13 mouse cellular contexts compared by ENCODE assay signal in the genomic region with DNA sequence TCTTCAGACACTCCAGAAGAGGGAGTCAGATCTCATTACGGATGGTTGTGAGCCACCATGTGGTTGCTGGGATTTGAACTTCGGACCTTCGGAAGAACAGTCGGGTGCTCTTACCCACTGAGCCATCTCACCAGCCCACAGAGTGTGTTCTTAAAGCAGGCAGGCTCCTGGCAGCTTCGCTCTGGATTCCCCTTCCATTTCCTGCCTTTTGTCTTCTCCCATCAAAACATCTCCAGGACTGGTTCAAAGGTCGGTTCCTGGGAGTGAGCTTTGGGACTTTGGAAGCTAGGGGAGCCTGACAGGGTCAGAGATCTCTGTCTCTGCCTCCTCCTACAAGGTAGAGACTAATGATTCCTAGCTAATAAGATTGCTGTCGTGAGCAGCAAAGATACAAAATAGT. TPM values are rescaled to one million over a fixed set of nuclear protein-coding genes. Genes with fewer than 3 reads are reported as not detected.
DNase-seq lines count a peak whose midpoint lies in the region; TF ChIP-seq lines count a peak whose summit lies in the region.
"Not testable (repeated sequence)": the region's sequence is repeated elsewhere in the genome, so short reads cannot be mapped to it uniquely, and the experiment has no call there.
"Had no signal": no experiment of that assay in that cellular context is flagged by ENCODE, and none has a peak within 500 bp of the region (broad histone marks: within the 10 kb centered on the region; RNA-seq: fewer than 3 reads in every experiment).

No protein-coding gene starts in this region.

- DNase-seq in ZHBTc4 (ENCODE audit: low read depth, low spot score), result peak; percentile 42
- DNase-seq in kidney, adult 2 months, result peak; percentile 91
- peak; percentile 89 for DNase-seq in kidney, adult 9 months
- peak; percentile 56 to 81 for DNase-seq in kidney, postnatal 25 days

- TF ChIP-seq POLR2A in kidney, adult 2 months (IDR thresholded peaks at IDR 0.05; ENCODE audit: low read depth, low read length), result not testable (repeated sequence)

- not testable (repeated sequence) for H3K36me3 ChIP-seq in kidney, adult 2 months (ENCODE audit: control insufficient read depth, insufficient read depth, low read length)

- not testable (repeated sequence) for TF ChIP-seq CTCF in kidney, adult 2 months (conservative IDR thresholded peaks at IDR 0.05; ENCODE audit: insufficient read depth, insufficient read length, low read depth, low read length)

- not testable (repeated sequence) for H3K4me1 ChIP-seq in kidney, adult 2 months (ENCODE audit: control insufficient read depth, insufficient read depth, low read length)

- not testable (repeated sequence) for H3K4me3 ChIP-seq in kidney, adult 2 months (ENCODE audit: insufficient read depth, low read depth, low read length)

- 66% methylated on average over 7 of the region's 7 CpGs for WGBS in kidney, adult 2 months

- H3K27ac ChIP-seq in kidney, adult 2 months (ENCODE audit: insufficient read depth, low read depth, low read length), result not testable (repeated sequence)

- H3K27me3 ChIP-seq in kidney, adult 2 months (replicated peaks; ENCODE audit: control insufficient read depth, insufficient read depth, low read length), result not testable (repeated sequence)

RNA-seq across cellular contexts. Expression of gene Cryaa, which starts 17.7 kb away (rescaled TPM):
- 0.86 and 0.99 TPM in 2 replicates for polyA plus RNA-seq in kidney, adult 2 months (2012; rRNA removed)
- polyA plus RNA-seq: adrenal gland, adult 2 months; C2C12; embryonic facial prominence, embryonic 13.5 days; erythroblast, embryonic 14.5 days; forebrain, embryonic 10.5 days; forebrain, embryonic 12.5 days; forebrain, embryonic 16.5 days; G1E; Patski had no signal

RNA-seq across cellular contexts. Expression of gene U2af1, which starts 36.7 kb away (rescaled TPM):
- 45.0 and 61.3 TPM in 2 replicates for polyA plus RNA-seq in kidney, adult 2 months (2012; rRNA removed)

RNA-seq across cellular contexts. Expression of gene Cbs, which starts 58.3 kb away (rescaled TPM):
- polyA plus RNA-seq in kidney, adult 2 months (2012; rRNA removed), result 140 and 154 TPM in 2 replicates
- polyA plus RNA-seq: G1E had no signal
